Mouse (Mus musculus) heart, embryonic 10.5 days (tissue): ENCODE results near the gene Ltbp1. TPM values are rescaled to one million over a fixed set of nuclear protein-coding genes. Genes with fewer than 3 reads are reported as not detected.
A peak's percentile ranks its signal among the peaks of the same experiment; 100 is the strongest.

Source experiments
- DNase-seq: peaks from one replicate; pipeline ENCODE4 v3.0.0-alpha.2; 2017; ENCODE audit warnings: low spot score
- H3K27ac ChIP-seq: fragments of 300-500 bp; sonication (generic); 2 replicates; pipeline ENCODE4 v1.5.1; 2016; ENCODE audit warnings: mild to moderate bottlenecking
- H3K27me3 ChIP-seq: fragments of 300-500 bp; sonication (generic); 2 replicates; pipeline ENCODE4 v1.6.1; 2016; ENCODE audit warnings: mild to moderate bottlenecking; ENCODE audit not compliant: poor library complexity, insufficient read depth, severe bottlenecking
- H3K36me3 ChIP-seq: fragments of 300-500 bp; sonication (generic); 2 replicates; pipeline ENCODE4 v1.6.1; 2016; ENCODE audit warnings: mild to moderate bottlenecking, moderate library complexity
- H3K4me1 ChIP-seq: fragments of 300-500 bp; sonication (generic); 2 replicates; pipeline ENCODE4 v1.6.1; 2016; ENCODE audit warnings: mild to moderate bottlenecking
- H3K4me3 ChIP-seq: fragments of 300-500 bp; sonication (generic); 2 replicates; pipeline ENCODE4 v1.5.1; 2016; ENCODE audit warnings: mild to moderate bottlenecking, moderate library complexity
- H3K9me3 ChIP-seq: fragments of 300-500 bp; sonication (generic); 2 replicates; pipeline ENCODE4 v1.6.1; 2016; ENCODE audit warnings: mild to moderate bottlenecking, moderate library complexity
- WGBS: fragments of 180-500 bp; shearing (Covaris S2); methylation state at CpG from one replicate; pipeline ENCODE4 v1.1.7; 2016; 5-methylcytosine and 5-hydroxymethylcytosine counted together
- polyA plus RNA-seq: library from polyadenylated mRNA; unstranded; fragments of >200 nt; fragmentation: Nextera tagmentation; extraction: Ambion mirVana; gene quantifications from 2 replicates; pipeline ENCODE4 v1.2.1, GENCODE M21; 2016

The Ltbp1 gene
- polyA plus RNA-seq, 1 experiment from 2014 or later: 29.7 TPM

- H3K27me3 ChIP-seq: no peaks in the 10 kb centered on the region
- H3K36me3 ChIP-seq: no peaks in the 10 kb centered on the region
- DNase-seq: peak; percentile 78
- no peaks in the 10 kb centered on the region for H3K9me3 ChIP-seq
- H3K4me1 ChIP-seq: peaks cover 24% of the 10 kb centered on the region
- 54% methylated on average over 24 of the region's 24 CpGs for WGBS
- peak overlapping the region; percentile 52 for H3K27ac ChIP-seq
- H3K4me3 ChIP-seq: no peak overlapping the region
Observed at GRCm38 (mm10) chr17:75177920-75178867, 172.8 kb downstream of the Ltbp1 start.

DNA sequence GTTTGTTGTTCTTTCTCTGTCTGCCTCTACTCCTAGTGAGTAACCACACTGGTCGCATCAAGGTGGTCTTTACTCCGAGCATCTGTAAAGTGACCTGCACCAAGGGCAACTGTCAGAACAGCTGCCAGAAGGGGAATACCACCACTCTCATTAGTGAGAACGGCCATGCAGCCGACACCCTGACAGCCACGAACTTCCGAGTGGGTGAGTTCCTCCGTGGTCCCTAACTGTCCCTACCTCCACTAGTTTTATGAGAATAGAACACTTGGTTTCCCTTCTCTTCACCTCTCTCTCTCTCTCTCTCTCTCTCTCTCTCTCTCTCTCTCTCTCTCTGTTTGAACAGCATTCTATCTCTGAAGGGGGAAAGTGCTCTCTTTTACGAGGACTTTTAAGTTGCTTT is 173.6 kb downstream of the Ltbp1 start:
- Histone ChIP-seq H3K9me3 (no peaks in the 10 kb centered on the region), H3K27me3 (no peaks in the 10 kb centered on the region), H3K27ac (no peak overlapping the region), H3K4me1 (peaks cover 19% of the 10 kb centered on the region), H3K4me3 (no peak overlapping the region), H3K36me3 (no peaks in the 10 kb centered on the region)
- 65% methylated on average over 8 of the region's 8 CpGs for WGBS
- no peak for DNase-seq

- Histone ChIP-seq H3K36me3 (0 out of 2 replicates have a peak, but pooled peaks cover under 1% of the 10 kb centered on the region), H3K4me3 (no peak overlapping the region), H3K4me1 (peaks cover 15% of the 10 kb centered on the region), H3K9me3 (no peaks in the 10 kb centered on the region), H3K27ac (no peak overlapping the region), H3K27me3 (no peaks in the 10 kb centered on the region)
- no peak for DNase-seq
- 88% methylated on average over 4 of the region's 4 CpGs for WGBS
Observed at GRCm38 (mm10) chr17:75180301-75180700, 174.9 kb downstream of the Ltbp1 start.

GRCm38 (mm10) chr17:75180956-75181588 is 175.7 kb downstream of the Ltbp1 start:
- DNase-seq: no peak
- no peaks in the 10 kb centered on the region for H3K9me3 ChIP-seq
- H3K36me3 ChIP-seq: 0 out of 2 replicates have a peak, but pooled peaks cover 8% of the 10 kb centered on the region
- no peaks in the 10 kb centered on the region for H3K27me3 ChIP-seq
- H3K4me3 ChIP-seq: no peak overlapping the region
- 86% methylated on average over 12 of the region's 12 CpGs for WGBS
- H3K27ac ChIP-seq: no peak overlapping the region
- peaks cover 15% of the 10 kb centered on the region for H3K4me1 ChIP-seq

GRCm38 (mm10) chr17:75182319-75183001 is 177.1 kb downstream of the Ltbp1 start:
- H3K9me3 ChIP-seq: no peaks in the 10 kb centered on the region
- no peak for DNase-seq
- H3K4me3 ChIP-seq: no peak overlapping the region
- 85% methylated on average over 14 of the region's 14 CpGs for WGBS
- no peak overlapping the region for H3K27ac ChIP-seq
- peaks cover 15% of the 10 kb centered on the region for H3K4me1 ChIP-seq
- H3K36me3 ChIP-seq: 0 out of 2 replicates have a peak, but pooled peaks cover 10% of the 10 kb centered on the region
- H3K27me3 ChIP-seq: no peaks in the 10 kb centered on the region

DNA sequence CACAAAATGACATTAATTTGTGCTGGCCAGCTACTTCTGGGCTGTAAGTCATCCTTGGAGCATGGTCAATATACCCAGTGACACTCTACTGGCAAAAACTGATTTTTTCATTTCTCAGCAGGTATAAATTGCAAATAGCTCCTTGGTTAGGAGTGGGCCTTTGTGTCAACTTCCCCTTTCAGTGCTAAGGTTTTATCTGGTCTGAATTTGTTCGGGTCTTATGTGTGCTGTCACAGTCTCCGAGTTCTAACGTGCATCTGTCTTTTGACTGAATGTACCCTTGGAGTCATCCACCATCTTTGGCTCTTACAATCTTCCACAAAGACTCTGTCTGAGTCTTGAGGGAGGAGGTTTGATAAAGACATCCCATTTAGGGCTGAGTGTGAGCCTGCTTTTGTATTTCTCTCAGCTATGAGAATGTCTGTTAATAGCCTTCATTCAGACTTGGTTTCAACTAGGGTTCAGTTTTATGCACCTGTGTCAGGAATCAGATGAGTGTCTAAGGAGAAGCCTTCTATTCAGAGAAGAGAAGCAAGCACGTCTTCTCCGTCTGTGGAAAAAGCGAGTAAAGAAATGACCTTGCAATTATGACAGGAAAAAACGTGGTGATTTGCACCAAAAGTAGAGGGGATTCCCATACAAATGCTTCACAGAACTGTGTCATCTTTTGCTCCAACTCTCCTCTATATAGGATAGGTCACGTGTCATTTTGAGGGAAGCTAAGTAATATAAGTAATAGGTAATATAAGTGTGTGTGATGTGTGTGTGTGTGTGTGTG is 181.6 kb downstream of the Ltbp1 start:
- H3K36me3 ChIP-seq: 0 out of 2 replicates have a peak, but pooled peaks cover 10% of the 10 kb centered on the region
- no peaks in the 10 kb centered on the region for H3K9me3 ChIP-seq
- no peak for DNase-seq
- H3K4me3 ChIP-seq: no peak overlapping the region
- H3K27me3 ChIP-seq: no peaks in the 10 kb centered on the region
- peaks cover 1% of the 10 kb centered on the region; the same call in 1 of the 2 replicates for H3K4me1 ChIP-seq
- no peak overlapping the region for H3K27ac ChIP-seq
- 88% methylated on average over 8 of the region's 8 CpGs for WGBS

DNA sequence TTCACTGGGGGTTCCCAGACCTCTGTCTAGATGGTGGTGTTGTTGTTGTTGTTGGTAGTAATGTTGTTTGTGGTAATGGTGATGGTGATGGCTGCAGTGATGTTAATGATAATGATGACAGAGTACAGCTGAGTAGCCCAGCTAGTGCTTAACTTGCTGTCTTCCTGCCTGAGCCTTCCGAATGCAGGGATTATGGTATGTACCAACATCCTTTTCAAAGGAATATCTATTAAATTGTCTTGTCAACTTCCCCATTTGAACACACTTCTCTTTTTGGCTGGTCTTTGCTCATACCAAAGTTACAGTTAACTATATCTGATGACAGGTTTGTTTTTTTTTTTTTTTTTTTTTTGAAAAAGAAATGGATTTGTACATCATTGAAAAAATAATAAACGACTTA is 191.6 kb downstream of the Ltbp1 start:
- Histone ChIP-seq H3K27me3 (no peaks in the 10 kb centered on the region), H3K36me3 (no peaks in the 10 kb centered on the region), H3K27ac (no peak overlapping the region), H3K4me3 (no peak overlapping the region), H3K9me3 (no peaks in the 10 kb centered on the region), H3K4me1 (no peaks in the 10 kb centered on the region)
- no peak for DNase-seq
- 79% methylated on average over 2 of the region's 2 CpGs for WGBS

DNA sequence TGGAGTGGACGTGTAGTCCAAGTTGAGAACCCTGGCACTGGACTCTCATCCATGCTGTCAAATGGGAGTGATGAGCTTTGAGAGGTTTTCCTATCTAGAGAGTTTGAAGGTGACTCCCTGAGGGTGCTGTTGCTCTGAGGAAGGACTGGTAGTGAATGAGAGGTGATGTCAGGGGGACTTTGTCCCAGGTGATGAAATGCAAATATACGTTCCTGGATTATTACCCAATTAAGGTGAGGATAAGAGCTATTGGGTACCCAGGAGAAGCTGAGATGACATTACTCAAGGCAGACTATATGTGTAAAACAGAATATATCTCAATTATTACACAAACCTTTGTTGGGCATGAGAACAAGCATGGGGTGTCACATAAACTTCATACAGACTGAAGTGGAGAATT is 193.4 kb downstream of the Ltbp1 start:
- H3K9me3 ChIP-seq: no peaks in the 10 kb centered on the region
- WGBS: 83% methylated on average over 2 of the region's 2 CpGs
- no peaks in the 10 kb centered on the region for H3K27me3 ChIP-seq
- DNase-seq: no peak
- H3K36me3 ChIP-seq: no peaks in the 10 kb centered on the region
- H3K27ac ChIP-seq: no peak overlapping the region
- no peak overlapping the region for H3K4me3 ChIP-seq
- H3K4me1 ChIP-seq: no peaks in the 10 kb centered on the region

DNA sequence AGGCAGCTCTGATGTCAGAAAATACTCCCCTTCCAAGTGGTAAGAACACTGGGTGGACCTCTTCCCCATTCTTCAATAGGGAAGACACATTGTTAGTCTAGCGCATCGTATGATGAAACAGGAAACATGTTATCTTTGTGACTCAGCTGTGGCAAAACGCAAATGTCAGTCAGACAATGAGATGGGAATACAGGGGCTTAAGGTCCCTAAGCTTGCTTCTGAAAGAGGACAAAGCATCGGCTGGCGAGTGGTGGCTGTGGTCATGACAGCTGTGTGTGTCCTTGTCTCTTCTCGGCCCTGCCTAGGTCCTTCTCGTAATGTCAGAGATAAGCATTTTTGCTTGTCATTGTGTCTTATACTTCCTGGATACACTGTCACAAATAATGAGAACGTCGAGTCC is 194.3 kb downstream of the Ltbp1 start:
- H3K27ac ChIP-seq: no peak overlapping the region
- no peaks in the 10 kb centered on the region for H3K4me1 ChIP-seq
- H3K27me3 ChIP-seq: no peaks in the 10 kb centered on the region
- no peak overlapping the region for H3K4me3 ChIP-seq
- 52% methylated on average over 9 of the region's 9 CpGs for WGBS
- H3K9me3 ChIP-seq: no peaks in the 10 kb centered on the region
- no peaks in the 10 kb centered on the region for H3K36me3 ChIP-seq
- no peak for DNase-seq

GRCm38 (mm10) chr17:75202314-75202713 is 196.9 kb downstream of the Ltbp1 start:
- no peaks in the 10 kb centered on the region for H3K4me1 ChIP-seq
- no peaks in the 10 kb centered on the region for H3K9me3 ChIP-seq
- H3K4me3 ChIP-seq: no peak overlapping the region
- 87% methylated on average over 3 of the region's 3 CpGs for WGBS
- no peaks in the 10 kb centered on the region for H3K27me3 ChIP-seq
- DNase-seq: no peak
- no peak overlapping the region for H3K27ac ChIP-seq
- no peaks in the 10 kb centered on the region for H3K36me3 ChIP-seq

DNA sequence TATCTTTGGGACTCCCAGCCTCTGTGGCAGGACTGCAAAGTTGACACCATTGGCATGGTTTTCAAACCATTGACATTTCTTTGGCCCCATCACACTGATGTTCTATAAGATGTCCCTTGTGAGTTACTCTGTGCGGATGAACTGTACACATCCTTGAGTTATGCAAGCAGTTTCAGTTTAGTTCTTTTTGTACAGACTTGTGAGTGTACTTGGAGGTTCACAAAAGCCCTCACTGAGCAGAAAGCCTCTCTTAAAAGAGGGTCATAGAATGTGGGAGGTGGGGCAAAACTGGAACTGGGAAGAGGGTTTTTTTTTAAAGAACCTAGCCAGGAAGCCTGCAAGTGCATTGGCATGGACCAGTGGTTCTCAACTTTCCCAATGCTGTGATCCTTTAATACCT is 198.7 kb downstream of the Ltbp1 start:
- no peak overlapping the region for H3K27ac ChIP-seq
- no peaks in the 10 kb centered on the region for H3K36me3 ChIP-seq
- no peak overlapping the region for H3K4me3 ChIP-seq
- no peaks in the 10 kb centered on the region for H3K4me1 ChIP-seq
- WGBS: 85% methylated on average over 1 of the region's 1 CpGs
- no peaks in the 10 kb centered on the region for H3K9me3 ChIP-seq
- no peak for DNase-seq
- H3K27me3 ChIP-seq: no peaks in the 10 kb centered on the region

GRCm38 (mm10) chr17:75206281-75206680 is 200.9 kb downstream of the Ltbp1 start:
- WGBS: 49% methylated on average over 3 of the region's 3 CpGs
- DNase-seq: no peak
- H3K27ac ChIP-seq: no peak overlapping the region

More at GRCm38 (mm10) chr17:75206281-75206680, 200.9 kb downstream of the Ltbp1 start:
- no peaks in the 10 kb centered on the region for H3K36me3 ChIP-seq
- H3K4me1 ChIP-seq: no peaks in the 10 kb centered on the region
- H3K27me3 ChIP-seq: no peaks in the 10 kb centered on the region
- no peaks in the 10 kb centered on the region for H3K9me3 ChIP-seq
- no peak overlapping the region for H3K4me3 ChIP-seq
